Comparison of ENCODE assay signal across 18 mouse cellular contexts in the genomic region with DNA sequence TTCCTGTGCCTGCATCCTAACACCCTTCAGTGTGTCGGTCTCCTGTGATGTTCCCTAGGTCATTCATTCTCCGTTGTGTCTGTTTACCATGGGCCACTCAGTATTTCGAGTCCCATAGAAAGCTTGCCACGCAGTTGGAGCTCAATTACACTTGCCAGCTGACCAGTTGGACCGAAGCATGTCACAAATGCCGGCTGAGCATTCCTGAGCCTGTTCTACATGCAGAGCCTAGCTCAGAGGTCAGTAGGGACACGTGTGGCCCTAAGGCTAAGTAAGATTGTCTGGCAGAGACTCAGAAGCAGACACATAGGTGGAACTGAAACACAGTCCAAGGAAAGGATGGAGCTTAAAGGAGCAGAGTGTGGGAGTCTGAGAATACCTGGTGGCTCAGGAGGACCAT. TPM values are rescaled to one million over a fixed set of nuclear protein-coding genes. Genes with fewer than 3 reads are reported as not detected.
"Had no signal": no experiment of that assay in that cellular context is flagged by ENCODE, and none has a peak within 500 bp of the region (broad histone marks: within the 10 kb centered on the region; RNA-seq: fewer than 3 reads in every experiment).

No protein-coding gene starts in this region.

- H3K4me2 ChIP-seq: liver, embryonic 13.5 days; midbrain, embryonic 12.5 days; midbrain, embryonic 15.5 days had no signal

- H3K27ac ChIP-seq: left cerebral cortex, adult 2 months; liver, embryonic 13.5 days; midbrain, embryonic 12.5 days; midbrain, embryonic 15.5 days; stomach, postnatal 0 days had no signal

- H3K9me3 ChIP-seq: liver, embryonic 13.5 days; midbrain, embryonic 15.5 days had no signal

- H3K4me3 ChIP-seq: left cerebral cortex, adult 2 months; liver, embryonic 13.5 days; midbrain, embryonic 12.5 days; midbrain, embryonic 15.5 days had no signal

- H3K4me1 ChIP-seq: liver, embryonic 13.5 days; midbrain, embryonic 12.5 days; midbrain, embryonic 15.5 days had no signal

- H3K9ac ChIP-seq: liver, embryonic 13.5 days; midbrain, embryonic 12.5 days; midbrain, embryonic 15.5 days had no signal

- DNase-seq: kidney, adult 11 months; kidney, postnatal 14 days; layer of hippocampus, postnatal 36 days; liver, embryonic 13.5 days; lung, adult 2 months; lung, postnatal 14 days; lung, postnatal 4 days; right cerebral cortex, adult 18-20 months; right cerebral cortex, postnatal 14 days; right cerebral cortex, postnatal 4 days; thymus, adult 2 months; thymus, postnatal 14 days; thymus, postnatal 4 days had no signal

- H3K36me3 ChIP-seq: liver, embryonic 13.5 days; midbrain, embryonic 12.5 days; midbrain, embryonic 15.5 days had no signal

- H3K27me3 ChIP-seq: liver, embryonic 13.5 days; midbrain, embryonic 15.5 days had no signal

- ATAC-seq: midbrain, embryonic 15.5 days had no signal

RNA-seq across cellular contexts. Expression of a gene that starts 50.5 kb away (rescaled TPM):
- polyA plus RNA-seq: neural tube, embryonic 11.5 days; stomach, postnatal 0 days; thymus, adult 2 months had no signal
